Mouse (Mus musculus): ENCODE results near the gene Usp20. TPM values are rescaled to one million over a fixed set of nuclear protein-coding genes. Genes with fewer than 3 reads are reported as not detected.

The Usp20 gene
- total RNA-seq (2021) (10 to 100 TPM; 50.8 to 55.0 TPM), polyA plus RNA-seq (2012; rRNA removed) (43.9 and 51.7 TPM in 2 replicates)
- long read RNA-seq, full-length matches to known transcripts: 12 of 45 reads
- long read RNA-seq, partial matches to known transcripts: 5 of 45 reads
- long read RNA-seq, other reads (novel, unspliced or antisense): 28 of 45 reads

DNA sequence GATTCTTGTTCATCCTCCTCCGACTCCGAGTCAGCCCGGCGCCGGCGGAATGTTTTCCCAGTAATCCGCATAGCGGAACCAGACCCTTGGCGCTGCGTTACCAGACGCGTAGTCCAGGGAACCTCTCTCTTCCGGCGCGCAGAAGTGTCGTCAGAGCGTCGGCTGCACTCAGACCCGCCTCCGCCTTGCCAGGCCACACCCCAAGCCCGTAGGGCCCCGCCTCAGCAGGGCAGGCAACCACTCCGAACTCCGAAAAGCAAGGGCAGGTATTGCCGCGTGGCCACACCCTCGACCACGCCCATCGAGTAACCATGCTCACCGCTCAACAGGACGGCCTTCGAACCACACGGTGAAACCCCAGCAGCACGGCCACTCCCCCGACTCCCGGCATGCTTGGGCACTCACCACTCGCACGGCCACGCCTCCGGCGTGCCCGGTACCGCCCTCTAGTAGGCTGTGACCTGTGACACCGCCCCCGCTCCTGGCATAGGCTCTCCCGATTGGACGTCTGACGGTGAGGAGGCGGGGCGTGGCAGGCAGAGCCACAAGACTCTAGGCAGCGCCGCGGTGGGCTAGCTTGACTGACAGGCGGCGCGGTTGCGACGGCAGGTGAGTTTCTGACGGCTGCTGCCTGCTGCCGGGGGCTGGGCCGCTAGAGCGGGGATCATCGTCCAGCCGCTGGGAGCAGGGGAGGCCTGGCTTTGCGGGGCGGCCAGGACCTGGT, at the start of gene Usp20, which contains the start of gene BC005624:
Gene Usp20 (plus strand): TSS at position 490 of the 724 bp plus-strand sequence.
Gene BC005624 (minus strand): TSS at position 412 of the 724 bp plus-strand sequence.
- peak within 1 kb of the TSS; percentile 78 for H3K27ac ChIP-seq
- peak; percentile 32; the same call in 1 of the 2 replicates for TF ChIP-seq CTCF (IDR thresholded peaks at IDR 0.05)
- TF ChIP-seq EP300 (IDR thresholded peaks at IDR 0.05; ENCODE audit: insufficient read depth, low read depth, low read length): no peak
- peak; percentile 79 for TF ChIP-seq POLR2A (IDR thresholded peaks at IDR 0.05; ENCODE audit: insufficient read depth, low read depth, low read length)
- intact Hi-C loops (cut with DNase I): loop anchor here (10.0 kb wide), 1 partner anchor 1177 kb away; the partner anchor contains the start of gene Slc27a4
- no peaks in the 10 kb centered on the region for H3K27me3 ChIP-seq (ENCODE audit: control insufficient read depth, insufficient read depth, low read length)
- no peaks in the 10 kb centered on the region for H3K36me3 ChIP-seq (ENCODE audit: control insufficient read depth, insufficient read depth, low read length)
- H3K79me2 ChIP-seq (replicated peaks; ENCODE audit: control insufficient read depth, insufficient read depth, low read length): 0 out of 2 replicates have a peak, but pooled peaks cover 2% of the 10 kb centered on the region
- peaks cover 3% of the 10 kb centered on the region; the same call in 1 of the 2 replicates for H3K4me1 ChIP-seq (ENCODE audit: control insufficient read depth, insufficient read depth, low read length)
- peak within 1 kb of the TSS; percentile 61 for H3K9ac ChIP-seq (ENCODE audit: low read depth, low read length)
- under 1% methylated on average over 66 of the region's 66 CpGs for WGBS
- peak within 1 kb of the TSS; percentile 96 for H3K4me3 ChIP-seq
- peak; percentile 98 to 100 for DNase-seq

DNA sequence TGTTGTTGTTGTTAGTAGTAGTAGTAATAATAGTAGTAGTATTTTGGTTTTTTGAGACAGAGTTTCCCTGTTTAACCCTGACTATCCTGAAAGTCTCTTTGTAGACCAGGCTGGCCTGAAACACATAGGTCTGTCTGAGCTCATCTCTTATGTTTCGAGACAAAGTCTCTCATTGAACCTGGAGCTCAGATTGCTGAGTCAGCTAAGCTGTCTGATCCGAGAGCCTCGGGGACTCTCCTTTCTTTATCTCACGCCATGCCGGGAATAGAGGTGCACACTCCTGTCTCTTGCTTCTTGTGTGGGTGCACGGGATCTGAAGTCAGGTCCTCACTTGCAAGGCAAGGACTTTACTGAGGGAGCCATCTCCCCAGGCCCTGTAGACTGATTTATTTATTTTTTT, 49.0 kb upstream of the Usp20 start:
- TF ChIP-seq EP300 (IDR thresholded peaks at IDR 0.05; ENCODE audit: insufficient read depth, low read depth, low read length): no peak
- no peak for TF ChIP-seq POLR2A (IDR thresholded peaks at IDR 0.05; ENCODE audit: insufficient read depth, low read depth, low read length)
- no peak for TF ChIP-seq CTCF (IDR thresholded peaks at IDR 0.05)
- Histone ChIP-seq H3K4me3 (no peak overlapping the region), H3K27ac (no peak overlapping the region), H3K4me1 (ENCODE audit: control insufficient read depth, insufficient read depth, low read length) (peaks cover 4% of the 10 kb centered on the region), H3K36me3 (ENCODE audit: control insufficient read depth, insufficient read depth, low read length) (no peaks in the 10 kb centered on the region), H3K27me3 (ENCODE audit: control insufficient read depth, insufficient read depth, low read length) (no peaks in the 10 kb centered on the region), H3K9ac (ENCODE audit: low read depth, low read length) (no peak overlapping the region), H3K79me2 (replicated peaks; ENCODE audit: control insufficient read depth, insufficient read depth, low read length) (no peaks in the 10 kb centered on the region)
- no peak for DNase-seq
- WGBS: 78% methylated on average over 6 of the region's 6 CpGs
- intact Hi-C loops (cut with DNase I): no loop called here

DNA sequence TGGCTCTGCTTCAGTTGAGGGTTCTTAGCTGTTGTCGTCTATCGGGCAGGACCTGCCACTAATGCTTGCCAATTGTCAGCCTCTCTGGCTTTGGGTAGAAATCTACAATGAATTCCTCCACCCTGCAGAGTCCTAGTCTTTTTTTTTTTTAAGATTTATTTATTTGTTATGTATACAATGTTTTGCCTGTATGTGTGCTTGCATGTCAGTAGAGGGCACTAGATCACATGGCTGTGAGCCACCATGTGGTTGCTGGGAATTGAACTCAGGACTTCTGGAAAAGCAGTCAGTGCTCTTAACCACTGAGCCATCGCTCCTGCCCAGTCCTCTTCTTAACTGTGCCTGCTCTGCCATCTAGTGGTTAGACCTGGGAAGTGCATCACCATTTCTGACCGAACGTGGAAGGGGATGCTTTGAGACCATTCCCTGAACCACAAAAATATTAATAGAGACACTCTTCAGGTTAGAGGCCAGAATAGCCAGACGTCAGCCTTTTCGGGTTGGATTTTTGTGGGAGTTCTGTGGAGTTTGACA, 48.1 kb upstream of the Usp20 start:
- intact Hi-C loops (cut with DNase I): loop anchor here (1.0 to 2.0 kb wide), 3 partner anchors 43 to 499 kb away; no protein-coding TSS in a partner anchor
- DNase-seq: peak; percentile 67 to 79
- Histone ChIP-seq H3K27ac (no peak overlapping the region), H3K27me3 (ENCODE audit: control insufficient read depth, insufficient read depth, low read length) (no peaks in the 10 kb centered on the region), H3K79me2 (replicated peaks; ENCODE audit: control insufficient read depth, insufficient read depth, low read length) (no peaks in the 10 kb centered on the region), H3K4me3 (no peak overlapping the region), H3K9ac (ENCODE audit: low read depth, low read length) (no peak overlapping the region), H3K4me1 (ENCODE audit: control insufficient read depth, insufficient read depth, low read length) (peaks cover 2% of the 10 kb centered on the region), H3K36me3 (ENCODE audit: control insufficient read depth, insufficient read depth, low read length) (no peaks in the 10 kb centered on the region)
- 21% methylated on average over 7 of the region's 7 CpGs for WGBS
- TF ChIP-seq CTCF (IDR thresholded peaks at IDR 0.05) (peak; percentile 93), EP300 (IDR thresholded peaks at IDR 0.05; ENCODE audit: insufficient read depth, low read depth, low read length) (peak; percentile 86; the same call in 1 of the 2 replicates), POLR2A (IDR thresholded peaks at IDR 0.05; ENCODE audit: insufficient read depth, low read depth, low read length) (no peak)

DNA sequence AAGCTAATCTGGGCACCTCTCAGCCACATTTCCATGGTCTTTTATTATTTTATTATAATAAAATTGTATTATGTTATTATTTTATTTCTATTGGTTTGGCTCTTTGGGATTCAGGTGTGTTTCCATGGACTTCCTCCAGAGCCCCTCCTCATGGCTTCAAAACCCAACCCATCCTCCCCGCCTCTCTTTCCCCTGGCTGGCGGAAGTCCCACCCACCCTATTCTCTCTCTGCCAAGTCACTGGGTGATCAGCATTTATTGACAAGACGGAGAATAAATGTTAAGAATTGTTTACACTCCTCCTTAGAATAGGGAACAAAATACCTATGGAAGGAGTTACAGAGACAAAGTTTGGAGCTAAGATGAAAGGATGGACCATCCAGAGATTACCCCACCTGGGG, 45.3 kb upstream of the Usp20 start:
- Histone ChIP-seq H3K4me1 (ENCODE audit: control insufficient read depth, insufficient read depth, low read length) (no peaks in the 10 kb centered on the region), H3K27me3 (ENCODE audit: control insufficient read depth, insufficient read depth, low read length) (no peaks in the 10 kb centered on the region), H3K9ac (ENCODE audit: low read depth, low read length) (no peak overlapping the region), H3K79me2 (replicated peaks; ENCODE audit: control insufficient read depth, insufficient read depth, low read length) (no peaks in the 10 kb centered on the region), H3K4me3 (no peak overlapping the region), H3K27ac (no peak overlapping the region), H3K36me3 (ENCODE audit: control insufficient read depth, insufficient read depth, low read length) (no peaks in the 10 kb centered on the region)
- TF ChIP-seq POLR2A (IDR thresholded peaks at IDR 0.05; ENCODE audit: insufficient read depth, low read depth, low read length) (no peak), EP300 (IDR thresholded peaks at IDR 0.05; ENCODE audit: insufficient read depth, low read depth, low read length) (no peak), CTCF (IDR thresholded peaks at IDR 0.05) (no peak)
- intact Hi-C loops (cut with DNase I): loop anchor here (2.0 kb wide), 1 partner anchor 108 kb away; no protein-coding TSS in a partner anchor
- WGBS: 75% methylated on average over 3 of the region's 3 CpGs
- no peak for DNase-seq

DNA sequence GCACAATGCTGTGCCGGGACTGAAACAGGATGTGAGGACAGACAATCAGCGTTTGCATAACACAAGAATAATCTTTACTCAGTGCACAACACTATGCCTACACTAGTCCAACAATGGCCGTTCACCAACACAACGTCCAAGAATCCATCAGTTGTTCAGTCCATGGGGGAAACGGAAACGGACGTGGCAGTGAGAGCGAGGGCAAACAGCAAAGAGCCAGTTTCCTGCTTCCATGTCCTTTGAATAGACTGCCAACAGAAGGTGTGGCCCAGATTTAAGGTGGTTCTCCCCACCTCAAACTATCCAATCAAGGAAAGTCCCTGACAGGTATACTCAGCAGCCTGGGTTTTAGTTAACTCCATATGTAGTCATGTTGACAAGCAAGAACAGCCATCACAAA, 44.3 kb upstream of the Usp20 start:
- Histone ChIP-seq H3K9ac (ENCODE audit: low read depth, low read length) (no peak overlapping the region), H3K79me2 (replicated peaks; ENCODE audit: control insufficient read depth, insufficient read depth, low read length) (no peaks in the 10 kb centered on the region), H3K36me3 (ENCODE audit: control insufficient read depth, insufficient read depth, low read length) (no peaks in the 10 kb centered on the region), H3K4me3 (no peak overlapping the region), H3K27me3 (ENCODE audit: control insufficient read depth, insufficient read depth, low read length) (no peaks in the 10 kb centered on the region), H3K27ac (no peak overlapping the region), H3K4me1 (ENCODE audit: control insufficient read depth, insufficient read depth, low read length) (no peaks in the 10 kb centered on the region)
- TF ChIP-seq EP300 (IDR thresholded peaks at IDR 0.05; ENCODE audit: insufficient read depth, low read depth, low read length) (no peak), POLR2A (IDR thresholded peaks at IDR 0.05; ENCODE audit: insufficient read depth, low read depth, low read length) (no peak), CTCF (IDR thresholded peaks at IDR 0.05) (no peak)
- DNase-seq: no peak
- 46% methylated on average over 8 of the region's 8 CpGs for WGBS
- intact Hi-C loops (cut with DNase I): loop anchor here (2.0 kb wide), 1 partner anchor 109 kb away; no protein-coding TSS in a partner anchor
